Mouse (Mus musculus): ENCODE measurements around the gene 4933434E20Rik.
A peak's percentile ranks its signal among the peaks of the same experiment; 100 is the strongest.

4933434E20Rik gene

GRCm38 (mm10) chr3:90081365-90082240 is 30.2 kb downstream of the 4933434E20Rik start:
- DNase-seq (ENCODE audit: low spot score), result peak; percentile 10

GRCm38 (mm10) chr3:90083034-90083433 is 31.6 kb downstream of the 4933434E20Rik start:
- no peak for DNase-seq (ENCODE audit: low spot score)

- no peak for DNase-seq (ENCODE audit: low spot score)
These were observed 32.4 kb downstream of the 4933434E20Rik start for GRCm38 (mm10) chr3:90083698-90084324.

- DNase-seq (ENCODE audit: low spot score), result no peak
These were observed 33.4 kb downstream of the 4933434E20Rik start for GRCm38 (mm10) chr3:90084790-90085189.

GRCm38 (mm10) chr3:90085281-90085680 is 33.8 kb downstream of the 4933434E20Rik start:
- DNase-seq (ENCODE audit: low spot score), result no peak

- no peak for DNase-seq (ENCODE audit: low spot score)
These were observed 34.6 kb downstream of the 4933434E20Rik start for GRCm38 (mm10) chr3:90086068-90086467.

GRCm38 (mm10) chr3:90088617-90089016 is 37.2 kb downstream of the 4933434E20Rik start:
- no peak for DNase-seq (ENCODE audit: low spot score)

GRCm38 (mm10) chr3:90090892-90091291 is 39.5 kb downstream of the 4933434E20Rik start:
- no peak for DNase-seq (ENCODE audit: low spot score)

GRCm38 (mm10) chr3:90094453-90094852 is 43.0 kb downstream of the 4933434E20Rik start:
- DNase-seq (ENCODE audit: low spot score), result no peak

GRCm38 (mm10) chr3:90097928-90098327 is 46.5 kb downstream of the 4933434E20Rik start:
- no peak for DNase-seq (ENCODE audit: low spot score)

GRCm38 (mm10) chr3:90101010-90101409 is 49.6 kb downstream of the 4933434E20Rik start:
- no peak for DNase-seq (ENCODE audit: low spot score)

GRCm38 (mm10) chr3:90101673-90102072 is 50.2 kb downstream of the 4933434E20Rik start:
- DNase-seq (ENCODE audit: low spot score), result no peak

- no peak for DNase-seq (ENCODE audit: low spot score)
These were observed 50.8 kb downstream of the 4933434E20Rik start for GRCm38 (mm10) chr3:90102239-90102638.

- DNase-seq (ENCODE audit: low spot score), result no peak
These were observed 51.7 kb downstream of the 4933434E20Rik start for GRCm38 (mm10) chr3:90103176-90103575.

GRCm38 (mm10) chr3:90103938-90104337 is 52.5 kb downstream of the 4933434E20Rik start, which contains the start of gene Nup210l:
Nup210l (plus strand) TSS chr3:90104132.
- DNase-seq (ENCODE audit: low spot score), result no peak

GRCm38 (mm10) chr3:90111706-90112105 is 60.3 kb downstream of the 4933434E20Rik start:
- peak; percentile 10 for DNase-seq (ENCODE audit: low spot score)

- DNase-seq (ENCODE audit: low spot score), result peak; percentile 39
These were observed 62.9 kb downstream of the 4933434E20Rik start for GRCm38 (mm10) chr3:90114342-90114741.

- no peak for DNase-seq (ENCODE audit: low spot score)
These were observed 64.1 kb downstream of the 4933434E20Rik start for GRCm38 (mm10) chr3:90115526-90115925.
